Mouse (Mus musculus) midbrain, embryonic 14.5 days (tissue): Measurements from ENCODE around the gene Pip4p1. TPM values are rescaled to one million over a fixed set of nuclear protein-coding genes. Genes with fewer than 3 reads are reported as not detected.
A peak's percentile ranks its signal among the peaks of the same experiment; 100 is the strongest.
"Not testable (repeated sequence)": the region's sequence is repeated elsewhere in the genome, so short reads cannot be mapped to it uniquely, and the experiment has no call there.

Source experiments
- ATAC-seq: fragments of 200-750 bp; cut with Nextera tagmentation; 2 replicates; pipeline ENCODE4 v1.8.0; 2017; ENCODE audit warnings: moderate number of reproducible peaks, moderate library complexity; ENCODE audit not compliant: low FRiP score, low TSS enrichment
- DNase-seq: peaks from one replicate; pipeline ENCODE4 v3.0.0-alpha.2; 2015
- H3K27ac ChIP-seq: fragments of 300-500 bp; sonication (generic); replicated peaks from 2 replicates; pipeline ENCODE4 v1.5.1; 2014; ENCODE audit warnings: mild to moderate bottlenecking, low read depth, low read length, moderate library complexity
- H3K27me3 ChIP-seq: fragments of 300-500 bp; sonication (generic); 2 replicates; pipeline ENCODE4 v1.6.1; 2014; ENCODE audit warnings: low read length, control low read depth, mixed read lengths; ENCODE audit not compliant: control insufficient read depth, insufficient read depth
- H3K36me3 ChIP-seq: fragments of 300-500 bp; sonication (generic); 2 replicates; pipeline ENCODE4 v1.6.1; 2014; ENCODE audit warnings: low read length, control low read depth; ENCODE audit not compliant: control insufficient read depth, insufficient read depth
- H3K4me1 ChIP-seq: fragments of 300-500 bp; sonication (generic); 2 replicates; pipeline ENCODE4 v1.6.1; 2014; ENCODE audit warnings: mild to moderate bottlenecking, antibody characterized with exemption, low read length, control low read depth; ENCODE audit not compliant: control insufficient read depth, insufficient read depth
- H3K4me2 ChIP-seq: fragments of 300-500 bp; sonication (generic); 2 replicates; pipeline ENCODE4 v1.6.1; 2014; ENCODE audit warnings: mild to moderate bottlenecking, low read length, moderate library complexity
- H3K4me3 ChIP-seq: fragments of 300-500 bp; sonication (generic); replicated peaks from 2 replicates; pipeline ENCODE4 v1.5.1; 2014; ENCODE audit warnings: low read depth, low read length
- H3K9ac ChIP-seq: fragments of 300-500 bp; sonication (generic); replicated peaks from 2 replicates; pipeline ENCODE4 v1.6.1; 2014; ENCODE audit warnings: mild to moderate bottlenecking, low read length, moderate library complexity
- H3K9me3 ChIP-seq: fragments of 300-500 bp; sonication (generic); 2 replicates; pipeline ENCODE4 v1.6.1; 2016; ENCODE audit warnings: low read length, control low read depth, mixed read lengths; ENCODE audit not compliant: control insufficient read depth
- WGBS: fragments of 180-500 bp; shearing (Covaris S2); extraction: QIAGEN DNeasy Blood & Tissue Kit; methylation state at CpG from one replicate; pipeline ENCODE4 v1.1.7; 2014; 5-methylcytosine and 5-hydroxymethylcytosine counted together
- polyA plus RNA-seq: library from polyadenylated mRNA; unstranded; fragments of >200 nt; fragmentation: Nextera tagmentation; extraction: Ambion mirVana; gene quantifications from 2 replicates; pipeline ENCODE4 v1.2.1, GENCODE M21; 2014

Gene Pip4p1
- polyA plus RNA-seq = 90.3 and 119 TPM in 2 replicates

- peak within 1 kb of the TSS; percentile 97 for H3K9ac ChIP-seq
- under 1% methylated on average over 68 of the region's 68 CpGs for WGBS
These were observed at the start of gene Pip4p1, which contains the start of gene Pnp for GRCm38 (mm10) chr14:50930754-50931492. Gene Pip4p1, minus strand, starts transcription at chr14:50930856. Gene Pnp, plus strand, starts transcription at chr14:50931082.

DNA sequence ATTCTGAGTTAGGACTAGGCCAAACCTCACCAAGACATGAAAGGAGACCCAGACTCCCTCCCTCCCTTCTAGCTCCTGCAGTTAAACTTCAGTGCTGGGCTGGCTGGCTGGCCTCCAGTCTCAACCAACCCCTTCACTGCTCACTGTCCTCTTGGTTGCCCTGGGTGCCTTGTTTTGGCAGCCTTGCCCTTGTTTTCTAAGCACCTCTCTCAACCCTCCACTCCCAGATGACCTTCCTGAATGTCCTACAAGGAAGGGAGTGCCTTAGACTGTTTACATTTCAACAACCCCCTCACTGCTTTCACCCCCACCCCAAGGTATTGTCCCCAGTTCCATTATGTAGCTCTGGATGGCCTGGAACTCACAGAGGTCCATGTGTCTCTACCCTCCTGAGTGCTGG is 49.0 kb upstream of the Pip4p1 start:
- Histone ChIP-seq H3K4me1 (no peaks in the 10 kb centered on the region), H3K27me3 (no peaks in the 10 kb centered on the region), H3K27ac (no peak overlapping the region), H3K4me2 (no peak overlapping the region), H3K9me3 (no peaks in the 10 kb centered on the region), H3K4me3 (no peak overlapping the region), H3K9ac (no peak overlapping the region), H3K36me3 (no peaks in the 10 kb centered on the region)
- DNase-seq (no peak), ATAC-seq (no peak)

More at GRCm38 (mm10) chr14:50930754-50931492, at the start of gene Pip4p1, which contains the start of gene Pnp:
- Histone ChIP-seq H3K4me3 (peak within 1 kb of the TSS; percentile 98), H3K27ac (peak within 1 kb of the TSS; percentile 87), H3K4me1 (peaks cover 19% of the 10 kb centered on the region), H3K4me2 (peak within 1 kb of the TSS; percentile 89), H3K36me3 (peaks cover 34% of the 10 kb centered on the region), H3K27me3 (no peaks in the 10 kb centered on the region), H3K9me3 (no peaks in the 10 kb centered on the region)
- DNase-seq (peak; percentile 99), ATAC-seq (peak; percentile 100)

GRCm38 (mm10) chr14:50978451-50978850 is 47.8 kb upstream of the Pip4p1 start:
- H3K36me3 ChIP-seq, H3K4me3 ChIP-seq, H3K9me3 ChIP-seq, ATAC-seq, H3K27ac ChIP-seq, DNase-seq, H3K9ac ChIP-seq, H3K4me2 ChIP-seq, H3K4me1 ChIP-seq, H3K27me3 ChIP-seq: not testable (repeated sequence)
- 93% methylated on average over 6 of the region's 6 CpGs for WGBS

DNA sequence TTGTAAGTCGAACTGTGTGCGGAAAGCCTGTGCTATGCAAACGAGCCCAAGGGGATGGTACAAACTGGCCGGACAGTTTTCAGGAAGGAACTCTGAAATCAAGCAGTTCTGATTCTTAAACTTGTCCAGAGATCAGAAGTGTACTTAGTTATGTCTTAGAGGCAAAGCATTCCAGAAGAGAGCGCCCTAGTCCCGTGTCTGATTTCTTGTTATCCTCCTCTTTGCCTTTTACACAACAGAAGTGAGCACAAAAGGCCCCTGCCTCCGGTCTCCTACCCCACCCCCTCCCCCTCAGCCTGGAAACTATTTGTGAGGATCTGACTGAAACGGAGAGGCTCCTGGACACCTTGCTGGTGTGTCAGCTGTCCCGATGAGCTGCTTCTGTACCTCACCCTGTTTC is 46.0 kb upstream of the Pip4p1 start:
- H3K9me3 ChIP-seq = no peaks in the 10 kb centered on the region
- ATAC-seq (no peak), DNase-seq (peak; percentile 24)
- no peak overlapping the region for H3K27ac ChIP-seq
- no peak overlapping the region for H3K9ac ChIP-seq
- no peaks in the 10 kb centered on the region for H3K27me3 ChIP-seq
- no peaks in the 10 kb centered on the region for H3K4me1 ChIP-seq
- no peak overlapping the region for H3K4me3 ChIP-seq
- no peak overlapping the region for H3K4me2 ChIP-seq
- H3K36me3 ChIP-seq = no peaks in the 10 kb centered on the region
- WGBS = 7% methylated on average over 9 of the region's 9 CpGs

DNA sequence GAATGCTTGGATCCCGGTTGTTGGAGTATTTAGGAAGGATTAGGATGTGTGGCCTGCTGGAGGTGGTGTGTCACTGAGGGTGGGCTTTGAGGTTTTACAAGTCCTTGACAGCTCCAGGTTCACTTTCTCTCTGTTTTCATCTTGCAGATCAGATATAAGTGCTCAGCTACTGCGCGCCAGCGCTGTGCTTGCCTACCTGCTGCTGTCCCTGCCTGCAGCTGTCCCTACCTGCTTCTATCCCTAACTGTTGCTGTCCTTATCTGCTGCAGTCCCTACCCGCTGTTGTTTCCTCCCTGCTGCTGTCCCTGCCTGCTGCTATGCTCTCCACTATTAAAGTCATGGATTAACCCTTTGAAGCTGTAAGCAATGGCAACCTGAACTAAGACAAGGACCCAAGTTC is 44.3 kb upstream of the Pip4p1 start:
- Histone ChIP-seq H3K9me3 (no peaks in the 10 kb centered on the region), H3K4me2 (no peak overlapping the region), H3K36me3 (no peaks in the 10 kb centered on the region), H3K27me3 (no peaks in the 10 kb centered on the region), H3K4me3 (no peak overlapping the region), H3K4me1 (no peaks in the 10 kb centered on the region), H3K27ac (no peak overlapping the region), H3K9ac (no peak overlapping the region)
- ATAC-seq = no peak
- no peak for DNase-seq
- WGBS = 52% methylated on average over 5 of the region's 5 CpGs

DNA sequence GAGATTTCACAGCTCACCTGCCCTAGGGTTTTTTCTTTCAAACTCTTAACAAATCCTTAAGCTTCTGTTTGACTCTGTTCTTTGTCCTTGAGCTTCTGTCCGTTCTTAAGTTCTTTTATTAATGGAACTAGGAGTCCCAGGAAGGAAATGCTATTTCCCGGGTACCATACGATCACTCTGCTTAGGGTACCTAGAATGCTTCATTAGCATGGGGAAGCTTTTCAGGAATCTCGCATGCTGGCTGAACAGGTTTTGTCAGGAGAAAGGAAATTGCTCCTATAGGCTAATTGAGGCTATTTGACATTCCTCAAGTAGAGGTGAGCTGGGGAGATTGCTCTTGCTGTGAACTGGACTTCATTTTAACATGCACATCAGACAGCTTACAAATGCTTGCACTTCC is 43.0 kb upstream of the Pip4p1 start:
- DNase-seq = no peak
- H3K36me3 ChIP-seq = no peaks in the 10 kb centered on the region
- no peak overlapping the region for H3K4me2 ChIP-seq
- H3K4me3 ChIP-seq = no peak overlapping the region
- no peaks in the 10 kb centered on the region for H3K27me3 ChIP-seq
- 47% methylated on average over 4 of the region's 4 CpGs for WGBS
- no peak overlapping the region for H3K9ac ChIP-seq
- H3K9me3 ChIP-seq = no peaks in the 10 kb centered on the region
- no peak for ATAC-seq
- no peaks in the 10 kb centered on the region for H3K4me1 ChIP-seq
- no peak overlapping the region for H3K27ac ChIP-seq

GRCm38 (mm10) chr14:50973054-50973453 is 42.4 kb upstream of the Pip4p1 start:
- not testable (repeated sequence) for ATAC-seq, H3K9ac ChIP-seq, H3K9me3 ChIP-seq, H3K27ac ChIP-seq, H3K4me3 ChIP-seq, H3K27me3 ChIP-seq, DNase-seq, H3K36me3 ChIP-seq, H3K4me1 ChIP-seq, H3K4me2 ChIP-seq
- WGBS = 91% methylated on average over 5 of the region's 5 CpGs

- H3K27ac ChIP-seq = no peak overlapping the region
- no peaks in the 10 kb centered on the region for H3K36me3 ChIP-seq
- 91% methylated on average over 1 of the region's 1 CpGs for WGBS
- H3K4me1 ChIP-seq = no peaks in the 10 kb centered on the region
- H3K9me3 ChIP-seq = no peaks in the 10 kb centered on the region
- no peak overlapping the region for H3K4me3 ChIP-seq
- H3K4me2 ChIP-seq = no peak overlapping the region
- ATAC-seq = no peak
- H3K9ac ChIP-seq = no peak overlapping the region
- no peak for DNase-seq
- no peaks in the 10 kb centered on the region for H3K27me3 ChIP-seq
These were observed 40.2 kb upstream of the Pip4p1 start for GRCm38 (mm10) chr14:50970822-50971221.
